Mouse (Mus musculus) gonadal fat pad, adult 2 months (tissue): Measurements from ENCODE around the gene Llgl2. TPM values are rescaled to one million over a fixed set of nuclear protein-coding genes. Genes with fewer than 3 reads are reported as not detected.

Experiments
- DNase-seq: peaks from one replicate; pipeline ENCODE4 v3.0.0-alpha.2; 2012; ENCODE audit warnings: low read depth
- polyA plus RNA-seq: library from polyadenylated mRNA; depleted of rRNA; stranded (reverse); fragments of >200 nt; gene quantifications from 2 replicates; pipeline ENCODE4 v1.2.3, GENCODE M21; 2012

Llgl2 gene
- polyA plus RNA-seq, 1 experiment = 107 TPM

- DNase-seq = no peak
Measured at GRCm38 (mm10) chr11:115809311-115809781, 14.5 kb upstream of the Llgl2 start.

- no peak for DNase-seq
Measured at GRCm38 (mm10) chr11:115810377-115810776, 13.5 kb upstream of the Llgl2 start.

GRCm38 (mm10) chr11:115811381-115812093, 12.3 kb upstream of the Llgl2 start:
- DNase-seq = no peak

DNA sequence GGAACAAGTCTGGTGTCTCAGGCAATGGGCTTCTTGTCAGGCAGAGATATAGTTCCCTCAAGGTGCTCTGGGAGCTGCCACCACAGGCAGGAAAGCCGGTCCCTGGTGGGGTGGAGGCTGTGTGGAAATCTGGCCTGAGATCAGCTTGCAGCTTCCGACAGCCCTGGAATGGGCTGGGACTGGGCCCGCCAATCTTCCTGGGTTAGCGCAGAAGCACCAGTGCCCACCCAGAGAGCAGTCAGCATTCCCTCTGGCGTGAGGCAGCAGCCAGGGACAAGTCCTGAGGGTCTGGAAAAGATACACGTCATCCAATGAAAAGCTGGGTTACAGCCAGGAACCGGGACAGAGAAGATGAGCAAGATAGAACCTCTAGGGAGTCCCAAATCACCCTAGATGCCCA, 11.8 kb upstream of the Llgl2 start:
- no peak for DNase-seq

- DNase-seq = no peak
Measured at GRCm38 (mm10) chr11:115812533-115813420, 11.1 kb upstream of the Llgl2 start.

- no peak for DNase-seq
Measured at GRCm38 (mm10) chr11:115813507-115814296, 10.1 kb upstream of the Llgl2 start, which contains the start of gene Caskin2. Gene Caskin2 (minus strand): TSS chr11:115813639.

DNA sequence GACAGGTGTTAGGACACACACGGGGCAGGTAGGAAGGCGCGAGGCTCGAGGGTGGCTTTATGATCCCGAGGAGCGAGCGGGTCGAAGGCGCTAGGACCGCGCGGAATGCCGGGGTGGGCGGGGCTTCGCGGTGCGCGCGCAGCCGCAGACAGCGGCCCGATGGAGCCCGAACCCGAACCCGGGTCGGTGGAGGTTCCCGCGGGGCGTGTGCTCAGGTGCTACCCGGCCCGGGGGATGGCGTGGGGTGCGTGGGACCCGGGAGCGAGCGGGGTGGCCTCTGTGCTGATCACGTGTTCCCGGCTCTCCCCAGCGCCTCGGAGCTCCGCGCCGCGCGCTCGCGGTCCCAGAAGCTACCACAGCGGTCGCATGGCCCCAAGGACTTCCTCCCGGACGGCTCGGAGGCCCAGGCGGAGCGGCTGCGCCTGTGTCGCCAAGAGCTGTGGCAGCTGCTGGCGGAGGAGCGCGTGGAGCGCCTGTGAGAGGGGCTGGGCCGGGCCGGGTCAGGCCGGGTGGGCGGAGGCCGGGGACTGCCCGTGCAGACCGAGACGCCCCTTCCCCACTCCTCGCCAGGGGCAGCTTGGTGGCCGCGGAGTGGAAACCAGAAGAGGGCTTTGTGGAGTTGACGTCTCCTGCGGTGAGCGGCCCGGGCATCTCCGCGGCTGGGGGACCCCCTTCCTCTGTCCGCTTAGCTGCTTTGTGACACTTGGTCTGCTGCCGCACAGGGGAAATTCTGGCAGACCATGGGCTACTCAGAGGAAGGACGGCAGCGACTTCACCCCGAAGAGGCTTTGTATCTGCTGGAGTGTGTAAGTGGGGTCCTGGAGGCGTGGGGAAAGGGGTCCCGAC, 9.0 kb upstream of the Llgl2 start, which contains the start of gene Tsen54:
Gene Tsen54 (plus strand): TSS at position 120 of the 846 bp plus-strand sequence.
- DNase-seq = no peak

- no peak for DNase-seq
Measured at GRCm38 (mm10) chr11:115817331-115817730, 6.5 kb upstream of the Llgl2 start.

- no peak for DNase-seq
Measured at GRCm38 (mm10) chr11:115819915-115820623, 3.8 kb upstream of the Llgl2 start.

DNA sequence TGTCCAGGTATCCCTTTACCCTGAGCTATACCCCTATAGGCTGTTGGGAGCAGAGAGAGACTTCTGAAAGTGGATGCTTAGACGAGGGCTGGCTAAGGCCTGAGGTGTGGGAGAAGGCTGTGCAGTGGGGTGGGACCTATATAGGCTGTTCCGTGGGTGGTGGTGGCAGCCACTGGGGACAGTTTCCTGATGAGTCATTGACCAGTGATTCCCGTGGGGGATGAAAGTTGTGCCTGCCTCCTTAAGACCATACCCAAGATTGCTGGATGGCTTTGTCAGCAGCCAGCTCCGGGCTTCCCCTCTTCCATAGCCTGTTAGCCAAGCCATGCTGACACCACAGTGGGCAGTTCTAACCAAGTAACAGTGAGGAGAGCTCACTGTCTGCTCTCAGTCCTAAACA, 2.8 kb upstream of the Llgl2 start:
- DNase-seq = no peak

- DNase-seq = no peak
Measured at GRCm38 (mm10) chr11:115824813-115825212, 964 bp downstream of the Llgl2 start.

- no peak for DNase-seq
Measured at GRCm38 (mm10) chr11:115826487-115826886, 2.6 kb downstream of the Llgl2 start.

GRCm38 (mm10) chr11:115827624-115828023, 3.8 kb downstream of the Llgl2 start:
- DNase-seq = no peak

DNA sequence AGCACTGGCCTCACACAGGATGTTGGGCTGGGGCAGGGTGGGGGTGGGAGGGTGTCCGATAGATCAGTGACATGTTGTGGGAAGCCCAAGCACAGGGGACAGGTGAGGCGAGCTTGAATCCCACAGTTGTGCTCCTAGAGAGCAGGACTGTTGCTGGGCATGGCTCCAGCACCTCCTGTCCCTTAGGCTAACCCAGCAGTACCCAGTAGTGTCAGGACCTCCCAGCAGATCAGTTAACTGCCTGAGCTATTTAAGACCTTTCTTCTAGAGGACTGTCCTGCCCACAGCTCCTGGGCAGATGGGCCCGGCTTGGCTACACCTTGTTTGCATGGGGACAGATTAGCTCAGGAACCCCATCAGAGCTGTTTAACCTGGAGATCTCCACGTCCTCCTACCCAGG, 5.2 kb downstream of the Llgl2 start:
- no peak for DNase-seq

GRCm38 (mm10) chr11:115830550-115831325, 6.9 kb downstream of the Llgl2 start:
- DNase-seq = no peak

DNA sequence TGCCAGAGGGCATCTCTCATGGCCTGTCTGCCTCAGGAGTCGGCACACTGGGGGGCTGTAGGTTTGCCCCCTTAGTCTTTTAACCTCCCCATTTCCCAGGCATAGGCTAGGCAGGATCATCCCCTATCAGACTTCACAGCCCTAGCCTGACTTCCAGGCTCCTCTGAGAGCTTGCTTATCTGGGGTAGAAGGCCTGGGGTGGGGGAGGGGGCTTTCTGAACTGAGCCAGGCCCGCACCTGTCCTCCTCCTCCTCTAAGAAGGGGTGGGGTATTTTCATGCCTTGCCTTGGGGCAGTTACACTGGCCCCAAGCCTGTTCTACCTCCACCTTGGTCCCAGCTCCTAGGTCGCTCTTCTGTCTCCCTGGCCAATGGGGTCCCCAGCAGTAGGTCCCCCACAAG, 7.7 kb downstream of the Llgl2 start:
- no peak for DNase-seq

GRCm38 (mm10) chr11:115832064-115832463, 8.2 kb downstream of the Llgl2 start:
- no peak for DNase-seq

DNA sequence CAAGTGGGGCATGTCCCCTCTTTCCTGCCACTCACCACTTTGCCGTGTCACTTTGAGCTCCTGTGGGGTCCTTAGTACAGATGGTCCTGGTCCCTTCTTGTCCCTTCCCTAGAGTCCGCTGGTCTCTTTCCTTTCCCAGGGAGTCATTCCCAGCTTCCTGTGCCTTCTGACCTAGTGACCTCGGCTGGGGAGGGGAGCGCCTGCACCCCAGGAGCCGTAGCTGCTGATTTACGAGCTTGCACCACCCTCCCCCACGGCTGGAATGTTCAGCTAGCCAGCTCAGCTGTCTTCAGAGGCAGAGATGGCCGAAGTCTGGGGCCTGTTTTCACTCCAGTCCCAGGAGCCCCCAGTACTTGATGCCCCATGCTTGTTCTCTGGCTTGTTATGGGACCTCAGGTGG, 8.7 kb downstream of the Llgl2 start:
- no peak for DNase-seq

GRCm38 (mm10) chr11:115833021-115833513, 9.2 kb downstream of the Llgl2 start:
- DNase-seq = no peak
